Mouse (Mus musculus) embryonic facial prominence, embryonic 11.5 days (tissue): ENCODE measurements around the gene Gja5. TPM values are rescaled to one million over a fixed set of nuclear protein-coding genes. Genes with fewer than 3 reads are reported as not detected.

Experiments
- ATAC-seq: fragments of 200-750 bp; cut with Nextera tagmentation; replicated peaks from 2 replicates; pipeline ENCODE4 v1.8.0; 2017; ENCODE audit warnings: low read depth; ENCODE audit not compliant: insufficient number of reproducible peaks, low FRiP score, low TSS enrichment
- DNase-seq: peaks from one replicate; pipeline ENCODE4 v3.0.0-alpha.2; 2015; ENCODE audit warnings: low spot score
- H3K27ac ChIP-seq: fragments of 300-500 bp; sonication (generic); replicated peaks from 2 replicates; pipeline ENCODE4 v1.5.1; 2014; ENCODE audit warnings: mild to moderate bottlenecking, low read depth, low read length, control low read depth
- H3K27me3 ChIP-seq: fragments of 300-500 bp; sonication (generic); 2 replicates; pipeline ENCODE4 v1.6.1; 2014; ENCODE audit warnings: mild to moderate bottlenecking, low read length, moderate library complexity, mixed read lengths; ENCODE audit not compliant: control insufficient read depth, insufficient read depth
- H3K36me3 ChIP-seq: fragments of 300-500 bp; sonication (generic); replicated peaks from 2 replicates; pipeline ENCODE4 v1.6.1; 2014; ENCODE audit warnings: low read depth, mild to moderate bottlenecking, low read length, moderate library complexity, mixed read lengths; ENCODE audit not compliant: control insufficient read depth, insufficient read depth
- H3K4me1 ChIP-seq: fragments of 300-500 bp; sonication (generic); 2 replicates; pipeline ENCODE4 v1.6.1; 2014; ENCODE audit warnings: low read length, mixed read lengths; ENCODE audit not compliant: control insufficient read depth, insufficient read depth
- H3K4me2 ChIP-seq: fragments of 300-500 bp; sonication (generic); 2 replicates; pipeline ENCODE4 v1.6.1; 2014; ENCODE audit warnings: low read depth, mild to moderate bottlenecking, control low read depth, low read length, moderate library complexity
- H3K4me3 ChIP-seq: fragments of 300-500 bp; sonication (generic); 2 replicates; pipeline ENCODE4 v1.5.1; 2014; ENCODE audit warnings: low read depth, low read length, control low read depth
- H3K9ac ChIP-seq: fragments of 300-500 bp; sonication (generic); replicated peaks from 2 replicates; pipeline ENCODE4 v1.6.1; 2014; ENCODE audit warnings: mild to moderate bottlenecking, control low read depth, low read length
- H3K9me3 ChIP-seq: fragments of 300-500 bp; sonication (generic); replicated peaks from 2 replicates; pipeline ENCODE4 v1.6.1; 2016; ENCODE audit warnings: mild to moderate bottlenecking, low read length, inconsistent platforms, mixed read lengths; ENCODE audit not compliant: control insufficient read depth
- WGBS: fragments of 180-500 bp; shearing (Covaris S2); extraction: QIAGEN DNeasy Blood & Tissue Kit; methylation state at CpG from one replicate; pipeline ENCODE4 v1.1.7; 2014; 5-methylcytosine and 5-hydroxymethylcytosine counted together
- polyA plus RNA-seq: library from polyadenylated mRNA; unstranded; fragments of >200 nt; fragmentation: Nextera tagmentation; extraction: Ambion mirVana; gene quantifications from 2 replicates; pipeline ENCODE4 v1.2.1, GENCODE M21; 2014

Gja5 gene
- polyA plus RNA-seq, 1 experiment from 2014 or later: 3.0 TPM

- ATAC-seq (no peak), DNase-seq (peak; percentile 10)
- Histone ChIP-seq H3K4me2 (no peak overlapping the region), H3K27me3 (no peaks in the 10 kb centered on the region), H3K9ac (no peak overlapping the region), H3K27ac (no peak overlapping the region), H3K9me3 (no peaks in the 10 kb centered on the region), H3K36me3 (no peaks in the 10 kb centered on the region), H3K4me1 (no peaks in the 10 kb centered on the region), H3K4me3 (no peak overlapping the region)
- WGBS: 54% methylated on average over 12 of the region's 12 CpGs
Observed at GRCm38 (mm10) chr3:97118313-97118712, 213.8 kb downstream of the Gja5 start.

- Histone ChIP-seq H3K27me3 (no peaks in the 10 kb centered on the region), H3K4me3 (no peak overlapping the region), H3K4me1 (no peaks in the 10 kb centered on the region), H3K9me3 (no peaks in the 10 kb centered on the region), H3K36me3 (no peaks in the 10 kb centered on the region), H3K9ac (no peak overlapping the region), H3K4me2 (no peak overlapping the region), H3K27ac (no peak overlapping the region)
- ATAC-seq (no peak), DNase-seq (peak; percentile 41)
- WGBS: 41% methylated on average over 7 of the region's 7 CpGs
Observed at GRCm38 (mm10) chr3:97124193-97124592, 219.7 kb downstream of the Gja5 start.

Other genes with a start within 250 kb of the Gja5 start
- 0.14 and 0.45 TPM in 2 replicates for gene Ankrd35, start 234.6 kb upstream of the Gja5 start, polyA plus RNA-seq
- 33.8 and 35.5 TPM in 2 replicates for gene Pias3, start 208.3 kb upstream of the Gja5 start, polyA plus RNA-seq
- gene Nudt17, start 196.1 kb upstream of the Gja5 start, polyA plus RNA-seq: 12.0 and 13.5 TPM in 2 replicates
- gene Polr3c, start 177.1 kb upstream of the Gja5 start, polyA plus RNA-seq: 35.9 and 37.3 TPM in 2 replicates
- 82.3 and 85.1 TPM in 2 replicates for gene Rnf115, start 177.0 kb upstream of the Gja5 start, polyA plus RNA-seq
- gene Pdzk1, start 75.4 kb upstream of the Gja5 start, polyA plus RNA-seq: not detected in 2 replicates
- gene Cd160, start 75.3 kb upstream of the Gja5 start, polyA plus RNA-seq: 0.22 TPM in 1 of 2 replicates, not detected in the other
- gene Gpr89, start 653 bp downstream of the Gja5 start, polyA plus RNA-seq: 41.6 and 41.9 TPM in 2 replicates
- 0.49 and 2.5 TPM in 2 replicates for gene Gja8, start 21.3 kb downstream of the Gja5 start, polyA plus RNA-seq